Comparison of ENCODE assay signal across 8 mouse cellular contexts in genomic region chr6:91474441-91475190, GRCm38 (mm10). TPM values are rescaled to one million over a fixed set of nuclear protein-coding genes. Genes with fewer than 3 reads are reported as not detected.
A peak's percentile ranks its signal among the peaks of the same experiment; 100 is the strongest.
DNase-seq lines count a peak whose midpoint lies in the region; ATAC-seq and TF ChIP-seq lines count a peak whose summit lies in the region.

No protein-coding gene starts in this region.

- H3K4me2 ChIP-seq in embryonic facial prominence, embryonic 11.5 days (ENCODE audit: low read depth, low read length), result peak overlapping the region; percentile 70
- peak overlapping the region; percentile 88 for H3K4me2 ChIP-seq in lung, embryonic 14.5 days
- H3K4me2 ChIP-seq in stomach, embryonic 14.5 days (replicated peaks; ENCODE audit: low read depth, low read length), result peak overlapping the region; percentile 88

- peak overlapping the region; percentile 80 for H3K27ac ChIP-seq in heart, embryonic 10.5 days
- H3K27ac ChIP-seq in embryonic facial prominence, embryonic 11.5 days (replicated peaks; ENCODE audit: low read depth, low read length), result no peak overlapping the region
- H3K27ac ChIP-seq in lung, embryonic 14.5 days (ENCODE audit: low read depth), result no peak overlapping the region
- H3K27ac ChIP-seq in stomach, embryonic 14.5 days (ENCODE audit: low read length), result no peak overlapping the region; the same call in 1 of the 2 replicates

- WGBS in heart, embryonic 10.5 days, result 61% methylated on average over 9 of the region's 9 CpGs
- WGBS in embryonic facial prominence, embryonic 11.5 days, result 57% methylated on average over 9 of the region's 9 CpGs
- WGBS in lung, embryonic 14.5 days, result 49% methylated on average over 9 of the region's 9 CpGs
- 50% methylated on average over 9 of the region's 9 CpGs for WGBS in stomach, embryonic 14.5 days

- no peak for DNase-seq in heart, embryonic 10.5 days (ENCODE audit: low spot score)
- no peak for DNase-seq in heart, adult 8-10 months (ENCODE audit: low spot score)
- DNase-seq in ES-CJ7 (ENCODE audit: low read depth, low spot score), result peak; percentile 22
- DNase-seq in embryonic facial prominence, embryonic 11.5 days (ENCODE audit: low spot score), result no peak
- DNase-seq in heart, postnatal 4 days, result peak; percentile 29
- DNase-seq in lung, embryonic 14.5 days, result no peak
- DNase-seq in left cerebral cortex, adult 11 months (ENCODE audit: low spot score), result no peak

- H3K36me3 ChIP-seq in heart, embryonic 10.5 days, result peaks cover 40% of the 10 kb centered on the region
- H3K36me3 ChIP-seq in embryonic facial prominence, embryonic 11.5 days (replicated peaks; ENCODE audit: control insufficient read depth, insufficient read depth, low read depth, low read length), result no peaks in the 10 kb centered on the region; the same call in 1 of the 2 replicates
- peaks cover 35% of the 10 kb centered on the region for H3K36me3 ChIP-seq in lung, embryonic 14.5 days (ENCODE audit: insufficient read depth)
- H3K36me3 ChIP-seq in stomach, embryonic 14.5 days (ENCODE audit: control insufficient read depth, insufficient read depth, low read length), result peaks cover 33% of the 10 kb centered on the region

- no peaks in the 10 kb centered on the region for H3K27me3 ChIP-seq in heart, embryonic 10.5 days (ENCODE audit: insufficient read depth, poor library complexity, severe bottlenecking)
- H3K27me3 ChIP-seq in embryonic facial prominence, embryonic 11.5 days (ENCODE audit: control insufficient read depth, insufficient read depth, low read length), result no peaks in the 10 kb centered on the region
- H3K27me3 ChIP-seq in lung, embryonic 14.5 days (ENCODE audit: insufficient read depth, low read length), result no peaks in the 10 kb centered on the region
- H3K27me3 ChIP-seq in stomach, embryonic 14.5 days (ENCODE audit: control insufficient read depth, insufficient read depth, low read length), result no peaks in the 10 kb centered on the region

- no peak for ATAC-seq in embryonic facial prominence, embryonic 11.5 days (replicated peaks; ENCODE audit: insufficient number of reproducible peaks, low FRiP score, low TSS enrichment, low read depth)
- no peak for ATAC-seq in lung, embryonic 14.5 days (ENCODE audit: insufficient read depth)
- ATAC-seq in stomach, embryonic 14.5 days (ENCODE audit: insufficient number of reproducible peaks, insufficient read depth, low FRiP score, low read depth), result no peak

- peak overlapping the region; percentile 77 for H3K4me3 ChIP-seq in heart, embryonic 10.5 days
- peak overlapping the region; percentile 78 for H3K4me3 ChIP-seq in embryonic facial prominence, embryonic 11.5 days (ENCODE audit: low read depth, low read length)
- peak overlapping the region; percentile 83 for H3K4me3 ChIP-seq in lung, embryonic 14.5 days (ENCODE audit: low read depth, low read length)
- peak overlapping the region; percentile 79 for H3K4me3 ChIP-seq in stomach, embryonic 14.5 days (ENCODE audit: low read depth, low read length)

- H3K9ac ChIP-seq in embryonic facial prominence, embryonic 11.5 days (replicated peaks; ENCODE audit: low read length), result peak overlapping the region; percentile 83
- H3K9ac ChIP-seq in lung, embryonic 14.5 days, result peak overlapping the region; percentile 83
- H3K9ac ChIP-seq in stomach, embryonic 14.5 days (replicated peaks; ENCODE audit: low read depth, low read length), result peak overlapping the region; percentile 69

- no peak for TF ChIP-seq CTCF in lung, embryonic 14.5 days (IDR thresholded peaks at IDR 0.05; ENCODE audit: low read depth)

- H3K9me3 ChIP-seq in heart, embryonic 10.5 days, result no peaks in the 10 kb centered on the region
- H3K9me3 ChIP-seq in embryonic facial prominence, embryonic 11.5 days (replicated peaks; ENCODE audit: control insufficient read depth, low read length), result no peaks in the 10 kb centered on the region
- no peaks in the 10 kb centered on the region for H3K9me3 ChIP-seq in lung, embryonic 14.5 days (ENCODE audit: low read depth, low read length)
- no peaks in the 10 kb centered on the region for H3K9me3 ChIP-seq in stomach, embryonic 14.5 days (ENCODE audit: control insufficient read depth, low read depth, low read length)

- H3K4me1 ChIP-seq in heart, embryonic 10.5 days, result peaks cover 18% of the 10 kb centered on the region
- H3K4me1 ChIP-seq in embryonic facial prominence, embryonic 11.5 days (ENCODE audit: control insufficient read depth, insufficient read depth, low read length), result no peaks in the 10 kb centered on the region
- H3K4me1 ChIP-seq in lung, embryonic 14.5 days (ENCODE audit: insufficient read depth), result peaks cover 7% of the 10 kb centered on the region; the same call in 1 of the 2 replicates
- peaks cover 19% of the 10 kb centered on the region for H3K4me1 ChIP-seq in stomach, embryonic 14.5 days (ENCODE audit: control insufficient read depth, insufficient read depth, low read length)

RNA-seq across cellular contexts. Expression of gene Tmem43, which starts 1.1 kb away (rescaled TPM):
- 36.7 and 41.6 TPM in 2 replicates for polyA plus RNA-seq in heart, embryonic 10.5 days (2016; fragmentation: Nextera tagmentation; extraction: Ambion mirVana)
- 10 to 100 TPM; 22.0 to 29.4 (median 26.1) TPM for total RNA-seq in heart, adult 8-10 months (2022)
- polyA plus RNA-seq in embryonic facial prominence, embryonic 11.5 days (2014; fragmentation: Nextera tagmentation; extraction: Ambion mirVana), result 63.8 and 64.0 TPM in 2 replicates
- 10 to 100 TPM; 21.3 to 24.4 TPM for total RNA-seq in heart, postnatal 4 days (2021)
- polyA plus RNA-seq in lung, embryonic 14.5 days (2014; fragmentation: Nextera tagmentation; extraction: Ambion mirVana), result 57.6 and 57.9 TPM in 2 replicates
- 52.7 and 54.3 TPM in 2 replicates for polyA plus RNA-seq in stomach, embryonic 14.5 days (2014; fragmentation: Nextera tagmentation; extraction: Ambion mirVana)

RNA-seq across cellular contexts. Expression of gene Chchd4, which starts 1.3 kb away (rescaled TPM):
- polyA plus RNA-seq in heart, embryonic 10.5 days (2016; fragmentation: Nextera tagmentation; extraction: Ambion mirVana), result 40.7 and 42.5 TPM in 2 replicates
- total RNA-seq in heart, adult 8-10 months (2022), result 10 to 100 TPM; 14.5 to 20.5 (median 16.6) TPM
- 25.7 and 28.4 TPM in 2 replicates for polyA plus RNA-seq in embryonic facial prominence, embryonic 11.5 days (2014; fragmentation: Nextera tagmentation; extraction: Ambion mirVana)
- 10 to 100 TPM; 19.3 to 19.8 TPM for total RNA-seq in heart, postnatal 4 days (2021)
- polyA plus RNA-seq in lung, embryonic 14.5 days (2014; fragmentation: Nextera tagmentation; extraction: Ambion mirVana), result 28.7 and 32.0 TPM in 2 replicates
- 24.0 and 26.4 TPM in 2 replicates for polyA plus RNA-seq in stomach, embryonic 14.5 days (2014; fragmentation: Nextera tagmentation; extraction: Ambion mirVana)

RNA-seq across cellular contexts. Expression of gene Xpc, which starts 41.1 kb away (rescaled TPM):
- 12.2 and 14.2 TPM in 2 replicates for polyA plus RNA-seq in heart, embryonic 10.5 days (2016; fragmentation: Nextera tagmentation; extraction: Ambion mirVana)
- total RNA-seq in heart, adult 8-10 months (2022), result 10 to 100 TPM in 3 of 4 experiments, 1 to 10 TPM in 1; 9.6 to 11.0 (median 10.7) TPM
- 20.1 and 22.4 TPM in 2 replicates for polyA plus RNA-seq in embryonic facial prominence, embryonic 11.5 days (2014; fragmentation: Nextera tagmentation; extraction: Ambion mirVana)
- total RNA-seq in heart, postnatal 4 days (2021), result 10 to 100 TPM in 1 of 2 experiments, 1 to 10 TPM in 1; 9.2 to 10.4 TPM
- polyA plus RNA-seq in lung, embryonic 14.5 days (2014; fragmentation: Nextera tagmentation; extraction: Ambion mirVana), result 15.4 and 17.9 TPM in 2 replicates
- polyA plus RNA-seq in stomach, embryonic 14.5 days (2014; fragmentation: Nextera tagmentation; extraction: Ambion mirVana), result 15.8 and 17.7 TPM in 2 replicates

RNA-seq across cellular contexts. Expression of gene Lsm3, which starts 41.1 kb away (rescaled TPM):
- polyA plus RNA-seq in heart, embryonic 10.5 days (2016; fragmentation: Nextera tagmentation; extraction: Ambion mirVana), result 228 and 283 TPM in 2 replicates
- 10 to 100 TPM; 61.4 to 69.1 (median 65.6) TPM for total RNA-seq in heart, adult 8-10 months (2022)
- 365 and 379 TPM in 2 replicates for polyA plus RNA-seq in embryonic facial prominence, embryonic 11.5 days (2014; fragmentation: Nextera tagmentation; extraction: Ambion mirVana)
- total RNA-seq in heart, postnatal 4 days (2021), result 100 to 1,000 TPM in 1 of 2 experiments, 10 to 100 TPM in 1; 96.0 to 101 TPM
- 325 TPM in 2 replicates for polyA plus RNA-seq in lung, embryonic 14.5 days (2014; fragmentation: Nextera tagmentation; extraction: Ambion mirVana)
- 252 and 279 TPM in 2 replicates for polyA plus RNA-seq in stomach, embryonic 14.5 days (2014; fragmentation: Nextera tagmentation; extraction: Ambion mirVana)

Comparison
In these comparisons a context has a peak if more than half of its experiments do, and no peak if none do; other contexts are left out.
1. DNase-seq: peak in ES-CJ7 (single experiment) and heart, postnatal 4 days (single experiment); none in heart, embryonic 10.5 days (single experiment), heart, adult 8-10 months (single experiment), embryonic facial prominence, embryonic 11.5 days (single experiment), lung, embryonic 14.5 days (single experiment) and left cerebral cortex, adult 11 months (single experiment).
2. Peak in every context shown above with its lines, with median percentiles within 50 percentile points of each other: H3K4me3 ChIP-seq, H3K4me2 ChIP-seq and H3K9ac ChIP-seq.